Mouse (Mus musculus) forelimb bud, embryonic 11.5 days (tissue): ENCODE data around the gene Klf6.
A peak's percentile ranks its signal among the peaks of the same experiment; 100 is the strongest.

Experiments
- DNase-seq: peaks from one replicate; pipeline ENCODE4 v3.0.0-alpha.2; 2012; ENCODE audit warnings: low read depth, low spot score

Klf6 gene

DNA sequence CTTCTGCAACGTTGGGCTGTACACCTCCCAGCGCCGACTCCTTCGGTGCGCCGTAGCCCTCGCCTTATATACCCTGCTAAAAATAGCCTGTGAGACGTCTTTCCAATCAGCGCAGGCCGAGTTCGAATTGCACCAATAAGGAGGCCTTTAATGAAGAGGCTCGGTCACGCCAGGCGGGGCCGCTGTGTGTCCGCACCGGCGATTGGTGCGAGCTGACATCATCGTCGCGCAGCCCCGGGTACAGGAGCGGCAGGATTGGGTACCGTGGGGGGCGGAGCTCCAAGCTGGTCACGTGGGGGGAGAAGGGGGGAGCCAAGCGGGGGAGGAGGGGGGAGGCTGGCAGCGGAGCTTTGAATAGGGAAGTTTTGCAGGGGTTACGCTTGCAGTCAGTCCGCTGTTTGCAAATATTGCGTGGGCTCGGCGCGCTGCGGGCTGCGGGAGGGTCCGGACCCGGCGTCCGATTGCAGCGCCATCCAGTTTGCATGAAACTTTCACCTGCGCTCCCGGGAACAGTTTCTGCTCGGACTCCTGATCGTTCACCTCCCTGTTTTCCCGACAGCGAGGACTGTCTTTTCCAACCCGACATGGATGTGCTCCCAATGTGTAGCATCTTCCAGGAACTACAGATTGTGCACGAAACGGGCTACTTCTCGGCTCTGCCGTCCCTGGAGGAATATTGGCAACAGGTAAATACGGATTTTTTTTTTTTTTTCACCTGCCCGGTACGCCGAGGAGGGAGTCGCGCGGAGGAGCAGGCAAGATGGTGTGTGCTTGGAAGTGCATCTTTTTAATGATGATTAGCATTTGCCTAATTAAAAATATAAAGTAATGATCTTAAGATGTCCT is at the start of gene Klf6:
Gene Klf6 (plus strand): TSS at position 326 of the 846 bp plus-strand sequence.
- DNase-seq: peak; percentile 99

DNA sequence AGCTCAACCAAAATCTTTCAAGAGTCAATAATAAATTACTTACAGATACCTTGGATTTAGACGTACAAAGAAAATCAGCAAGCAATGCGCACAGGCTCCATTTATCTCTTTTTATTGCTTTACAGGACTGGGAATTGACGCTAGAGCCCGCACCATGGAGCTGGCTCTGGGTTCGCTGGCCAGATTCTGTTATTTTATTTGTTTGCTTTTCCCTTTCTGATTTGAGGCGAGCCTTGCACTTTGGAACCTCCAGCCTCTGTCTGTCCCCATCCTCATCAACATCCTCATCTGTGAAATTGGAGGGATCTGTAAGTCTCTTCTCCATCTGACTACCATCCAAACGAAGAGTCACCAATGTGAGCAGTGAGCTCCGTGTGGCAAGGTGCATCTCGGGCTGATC is 47.8 kb upstream of the Klf6 start:
- DNase-seq: no peak

DNA sequence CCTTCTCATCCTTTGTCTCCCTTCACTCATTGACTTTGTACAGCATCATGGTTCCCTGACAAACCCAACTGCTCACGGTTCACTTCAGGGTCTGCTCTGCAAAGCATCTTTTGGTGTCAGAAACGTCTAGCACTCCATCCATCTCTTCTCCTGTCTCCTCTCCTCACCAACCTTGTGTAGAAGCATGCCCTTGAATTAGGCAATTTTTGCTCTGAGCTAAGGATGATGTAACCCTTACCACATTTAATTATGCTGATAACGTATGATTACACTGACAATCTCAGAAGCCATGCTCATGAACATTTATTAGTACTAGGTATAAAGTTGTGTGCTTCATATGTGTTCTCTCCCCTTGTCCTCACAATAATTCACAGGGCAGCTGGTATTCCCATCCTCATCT is 44.0 kb upstream of the Klf6 start:
- DNase-seq: no peak

GRCm38 (mm10) chr13:5819173-5819572 is 42.1 kb upstream of the Klf6 start:
- no peak for DNase-seq

GRCm38 (mm10) chr13:5822586-5822985 is 38.7 kb upstream of the Klf6 start:
- no peak for DNase-seq

- DNase-seq: no peak
Measured at GRCm38 (mm10) chr13:5823150-5823549, 38.1 kb upstream of the Klf6 start.

GRCm38 (mm10) chr13:5824189-5824815 is 37.0 kb upstream of the Klf6 start:
- no peak for DNase-seq

- DNase-seq: peak; percentile 29
Measured at GRCm38 (mm10) chr13:5826170-5826827, 35.0 kb upstream of the Klf6 start.

DNA sequence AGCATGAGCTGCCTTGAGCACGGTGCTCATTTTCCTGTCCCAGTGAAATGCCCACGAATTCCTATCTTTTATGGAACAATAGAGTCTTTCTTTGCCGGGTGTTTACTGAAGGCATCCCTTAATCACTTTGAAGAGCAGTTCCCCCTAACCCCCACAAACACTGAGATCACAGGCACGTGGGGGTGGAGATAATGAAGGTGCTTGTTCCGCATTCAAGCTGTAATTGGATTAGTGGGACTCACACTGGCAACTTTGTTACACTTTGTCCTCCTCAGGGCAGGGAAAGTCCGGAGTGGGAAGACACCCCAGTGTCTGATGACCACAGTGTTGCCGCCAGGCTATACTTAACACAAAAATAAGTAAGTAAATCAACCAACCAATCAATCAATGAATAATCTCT is 29.3 kb upstream of the Klf6 start:
- no peak for DNase-seq

- no peak for DNase-seq
Measured at GRCm38 (mm10) chr13:5837174-5837777, 24.0 kb upstream of the Klf6 start.

DNA sequence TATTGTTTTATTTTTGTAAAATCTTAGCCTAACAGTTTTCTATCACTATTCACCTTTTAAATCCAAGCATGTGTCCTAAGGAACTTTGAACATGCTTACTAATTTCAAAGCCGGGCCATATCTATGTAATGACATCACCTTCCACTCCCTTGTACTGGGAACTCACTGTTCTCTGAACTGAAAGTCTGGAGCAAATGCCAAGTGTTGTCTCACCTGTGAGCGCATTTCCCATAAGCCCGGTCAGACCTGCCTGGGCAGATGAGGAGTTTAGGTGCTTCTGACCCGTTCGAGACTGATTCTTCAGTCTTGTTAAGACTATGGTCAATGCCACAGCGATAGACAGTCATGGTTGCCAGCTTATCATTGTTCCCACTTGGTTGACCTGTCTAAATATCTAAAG is 19.9 kb upstream of the Klf6 start:
- no peak for DNase-seq

DNA sequence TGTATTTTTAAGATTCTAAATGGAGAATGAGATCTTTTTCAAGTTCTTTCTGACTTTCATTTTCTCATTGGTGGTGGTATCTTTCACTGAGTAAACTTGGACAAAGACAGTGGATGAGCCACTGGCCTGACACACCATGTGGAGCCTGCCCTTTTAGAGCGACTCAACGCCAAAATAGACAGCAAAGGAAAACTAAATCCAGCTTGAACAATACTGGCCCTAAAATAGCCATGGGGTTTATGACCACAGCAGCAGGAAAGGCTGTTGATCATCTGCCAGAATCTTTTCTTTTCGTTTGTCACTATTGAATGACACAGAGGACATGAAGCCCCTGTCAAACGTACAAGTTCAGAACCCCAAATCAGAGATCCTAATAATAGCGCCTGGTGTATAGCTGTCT is 18.4 kb upstream of the Klf6 start:
- no peak for DNase-seq

DNA sequence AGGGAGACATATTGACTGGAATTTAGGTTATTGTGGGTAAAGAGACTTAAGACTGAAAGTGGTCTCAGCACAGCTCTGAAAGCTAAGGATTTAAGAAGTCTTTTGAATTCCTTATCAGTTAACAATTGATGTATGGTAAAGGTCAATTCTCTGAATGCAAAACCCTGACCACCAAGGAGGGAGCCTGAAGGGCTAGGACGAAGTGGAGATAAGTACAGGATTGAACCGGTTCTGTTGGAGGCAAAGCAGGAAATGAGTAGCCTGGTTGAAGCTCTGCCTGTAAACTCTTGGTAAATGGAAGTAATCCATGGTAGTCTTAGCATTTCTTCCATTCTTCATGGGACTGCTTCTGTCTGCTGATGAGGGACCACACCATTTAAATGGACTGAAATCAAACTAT is 17.5 kb upstream of the Klf6 start:
- DNase-seq: no peak

DNA sequence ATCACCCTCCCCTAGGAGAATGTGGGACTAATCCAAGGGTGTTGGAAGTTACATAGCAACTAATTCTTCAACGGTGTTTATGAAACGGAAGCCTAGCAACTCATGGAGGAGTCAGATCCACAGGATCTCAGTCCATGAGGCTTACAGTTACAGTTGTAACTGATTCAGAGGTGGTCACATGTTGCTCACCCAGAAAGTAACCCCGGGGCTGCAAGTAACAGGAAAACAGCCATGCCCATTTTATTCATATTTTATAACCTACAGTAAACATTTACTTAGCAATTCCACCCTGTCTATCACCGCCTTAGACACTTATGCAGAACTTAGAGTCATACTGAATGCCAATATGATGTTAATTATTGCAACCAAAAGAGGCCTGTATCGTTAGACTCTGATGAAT is 16.9 kb upstream of the Klf6 start:
- DNase-seq: no peak

DNA sequence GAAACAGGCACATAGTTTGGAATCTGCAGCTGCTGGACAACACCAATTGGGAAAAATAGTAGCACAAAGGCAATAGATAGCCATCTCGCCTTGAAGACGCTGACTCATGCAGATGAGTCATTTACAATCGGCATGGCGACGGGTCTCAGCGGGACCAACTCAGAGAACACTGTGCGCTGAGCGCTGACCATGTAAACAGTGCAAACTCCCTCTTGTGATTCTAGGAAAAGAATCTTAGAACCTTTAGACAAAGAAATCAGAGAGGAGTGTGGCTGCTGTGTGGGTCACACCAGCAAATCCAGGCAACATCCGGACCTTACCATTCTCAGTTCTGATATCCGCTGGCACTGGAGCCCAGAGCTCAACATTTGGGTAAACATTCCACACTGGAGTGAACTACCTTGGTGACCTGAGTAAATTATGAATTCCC is 16.1 kb upstream of the Klf6 start:
- DNase-seq: no peak

- no peak for DNase-seq
Measured at GRCm38 (mm10) chr13:5845605-5846004, 15.7 kb upstream of the Klf6 start.

DNA sequence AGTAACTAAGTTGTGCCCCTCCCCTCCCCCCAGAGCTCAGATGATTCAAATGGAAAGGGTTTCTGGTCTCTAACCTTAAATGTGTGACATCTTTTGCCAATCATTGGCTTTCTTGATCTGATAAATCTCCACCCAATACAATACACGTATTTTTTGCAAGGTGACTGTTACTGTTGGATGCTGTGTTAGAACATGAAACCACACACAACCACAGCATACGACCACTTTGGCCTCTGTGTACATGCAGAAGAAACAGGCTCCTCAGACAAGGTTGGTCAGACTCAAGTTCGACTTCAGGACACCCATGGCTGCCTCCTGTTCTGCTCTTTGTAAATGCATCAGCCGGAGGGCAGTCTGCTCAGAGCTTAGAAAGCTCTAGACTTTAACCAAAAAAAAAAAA is 14.4 kb upstream of the Klf6 start:
- no peak for DNase-seq

- DNase-seq: no peak
Measured at GRCm38 (mm10) chr13:5847736-5848135, 13.5 kb upstream of the Klf6 start.

- peak; percentile 57 for DNase-seq
Measured at GRCm38 (mm10) chr13:5860651-5861156, 578 bp upstream of the Klf6 start.

DNA sequence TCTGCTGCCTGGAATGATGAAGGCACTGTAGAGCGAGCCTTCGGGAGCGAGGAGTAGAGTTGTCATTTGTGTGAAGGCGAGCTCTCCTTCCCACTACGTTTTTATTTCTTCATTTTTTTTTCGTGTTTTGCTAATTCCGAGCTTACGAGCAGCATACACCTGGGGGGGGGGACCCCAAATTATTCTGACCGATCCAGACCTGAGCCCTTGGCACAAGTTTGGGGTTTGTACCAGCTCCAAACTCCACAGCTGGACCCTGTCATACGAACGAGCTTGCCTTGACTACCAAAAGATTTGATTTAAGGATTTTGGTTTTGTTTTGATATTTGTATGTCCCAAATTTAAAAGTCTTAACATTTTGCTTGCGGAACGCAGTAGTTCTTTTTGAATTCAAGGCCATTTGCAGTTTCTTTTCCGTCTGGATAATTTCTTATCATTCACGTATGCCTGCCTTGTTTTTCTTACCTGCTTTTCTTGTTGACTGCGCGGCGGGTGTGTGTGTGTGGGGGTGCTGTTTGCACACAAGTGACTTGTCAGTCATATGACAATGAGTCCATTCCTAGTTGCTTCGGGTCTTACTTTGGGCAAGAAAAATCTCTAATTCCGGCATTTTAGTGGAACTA is 832 bp downstream of the Klf6 start:
- no peak for DNase-seq

DNA sequence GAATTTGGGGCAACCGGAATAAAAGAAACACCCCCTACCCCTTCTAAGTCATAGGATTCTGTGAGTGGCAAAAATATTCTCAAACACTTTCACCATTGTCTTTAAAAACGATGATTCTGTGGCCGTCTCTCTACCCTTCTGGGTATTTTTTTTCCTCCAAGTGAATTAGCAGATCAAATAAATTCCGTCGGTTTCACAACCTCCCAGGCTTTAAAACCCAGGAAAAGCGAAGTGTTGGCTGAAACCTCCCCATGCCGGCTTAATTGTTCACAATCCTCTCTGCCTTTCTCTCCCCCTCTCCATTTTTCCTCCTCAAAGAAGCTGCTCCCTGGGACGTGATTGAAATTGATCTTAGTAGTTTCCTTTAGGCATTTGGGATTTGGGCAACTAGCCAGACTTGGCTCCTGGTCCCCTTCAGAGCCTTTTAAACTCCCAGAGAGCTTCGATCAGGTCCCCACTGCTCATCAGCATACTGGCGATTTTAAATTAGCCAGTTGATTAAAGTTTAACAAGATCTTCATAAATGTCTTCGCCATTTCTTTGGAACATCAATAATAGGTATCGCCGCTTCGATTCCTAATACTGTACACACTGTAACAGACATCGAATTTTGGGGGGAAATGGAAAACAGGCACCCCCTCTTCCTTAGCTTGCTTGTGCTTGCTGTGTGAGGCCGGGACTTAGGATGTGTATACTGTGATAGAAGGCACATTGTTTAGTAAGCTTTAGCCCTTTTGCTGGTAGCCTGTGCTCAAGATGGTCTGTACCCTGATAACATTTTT is 1.5 kb downstream of the Klf6 start:
- no peak for DNase-seq
